Mouse (Mus musculus): ENCODE results near the gene Gm572.

Gm572 gene

DNA sequence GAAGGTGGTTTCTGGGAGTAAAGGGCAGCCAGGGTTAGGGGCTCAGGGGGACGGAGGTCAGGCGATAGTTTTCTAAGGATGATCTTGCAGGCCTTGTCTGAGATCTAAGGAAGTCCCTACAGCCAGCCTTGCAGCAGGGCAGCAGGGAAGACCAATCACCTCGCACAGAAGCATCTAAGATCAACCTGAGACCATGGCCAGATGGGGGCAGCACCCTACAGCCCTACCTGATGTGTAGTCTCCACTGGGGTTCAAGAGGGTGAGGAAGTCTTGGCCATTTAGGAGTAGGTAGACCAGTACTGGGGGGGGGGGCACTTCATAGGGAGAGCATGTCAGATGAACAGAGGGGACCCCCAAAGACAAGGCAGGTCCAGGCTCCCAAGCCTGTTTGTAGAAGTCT, 72.3 kb downstream of the Gm572 start:
- DNase-seq (ENCODE audit: low read depth, low spot score), result peak; percentile 35

Data from brain, adult 2 months (tissue).